Mouse (Mus musculus): ENCODE data around the gene Tmem192.
A peak's percentile ranks its signal among the peaks of the same experiment; 100 is the strongest.

DNA sequence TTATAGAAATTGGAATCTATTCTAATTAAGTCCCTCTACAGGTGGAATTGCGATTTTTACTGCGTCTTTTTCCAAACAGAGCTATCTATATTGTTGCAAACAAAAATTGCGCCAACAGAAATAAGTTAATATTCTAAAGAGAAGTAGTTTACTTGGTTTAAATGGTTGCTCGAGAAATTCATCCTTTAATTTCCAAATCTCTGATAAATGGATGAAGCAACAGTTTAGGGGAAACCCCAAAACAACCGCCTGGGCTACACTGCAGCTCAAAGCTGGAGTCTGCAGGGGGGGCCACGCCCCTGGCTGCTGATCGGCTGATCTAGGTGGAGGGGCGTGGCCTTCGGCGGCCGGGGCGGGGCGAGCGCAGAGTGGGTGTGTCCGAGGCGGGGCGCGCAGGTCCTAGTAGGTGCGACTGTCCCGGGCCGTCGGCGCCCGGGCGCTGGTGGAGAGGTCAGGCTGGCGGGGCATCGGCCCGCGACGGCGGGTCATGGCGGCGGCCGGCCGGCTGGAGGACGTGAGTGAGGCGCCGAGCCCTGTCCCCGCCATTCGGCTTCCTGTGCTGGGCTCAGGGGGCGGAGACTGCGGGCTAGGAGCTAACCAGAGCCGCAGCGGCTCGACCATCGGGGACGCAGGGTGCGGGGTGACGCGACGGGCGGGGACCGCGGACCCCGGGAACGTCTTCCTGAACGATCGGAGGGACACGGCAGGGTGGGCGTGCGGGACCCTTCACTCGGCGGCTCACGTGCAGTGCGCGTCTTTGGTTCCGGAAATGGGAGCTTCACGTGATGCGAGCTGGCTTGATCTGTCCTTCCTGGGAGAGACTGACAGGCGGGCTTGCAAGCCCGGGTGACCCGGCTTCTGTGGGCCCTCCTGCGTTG is at the start of gene Tmem192:
- TF ChIP-seq POLR2A (IDR thresholded peaks at IDR 0.05; ENCODE audit: borderline replicate concordance, low read depth, low read length) (0 out of 2 replicates have a peak, but pooled peaks have one; percentile 11), CTCF (IDR thresholded peaks at IDR 0.05; ENCODE audit: low read depth, low read length) (no peak)

Data from bone marrow macrophage, adult 2 months (primary cell).